Mouse (Mus musculus): ENCODE measurements around the gene Ccl4.

- no peak for TF ChIP-seq CTCF (IDR thresholded peaks at IDR 0.05; ENCODE audit: extremely low read depth, insufficient read depth, insufficient read length, insufficient replicate concordance)
- TF ChIP-seq POLR2A (IDR thresholded peaks at IDR 0.05; ENCODE audit: low read depth, low read length): no peak
Measured at GRCm38 (mm10) chr11:83628808-83629207, 33.6 kb upstream of the Ccl4 start.

Data from spleen, adult 2 months (tissue).